Mouse (Mus musculus) ES-CJ7 (cell line): Measurements from ENCODE around the gene Chmp4b.

Experiments
- DNase-seq: peaks from one replicate; pipeline ENCODE4 v3.0.0; 2011; ENCODE audit warnings: low read depth, low spot score

Gene Chmp4b

DNA sequence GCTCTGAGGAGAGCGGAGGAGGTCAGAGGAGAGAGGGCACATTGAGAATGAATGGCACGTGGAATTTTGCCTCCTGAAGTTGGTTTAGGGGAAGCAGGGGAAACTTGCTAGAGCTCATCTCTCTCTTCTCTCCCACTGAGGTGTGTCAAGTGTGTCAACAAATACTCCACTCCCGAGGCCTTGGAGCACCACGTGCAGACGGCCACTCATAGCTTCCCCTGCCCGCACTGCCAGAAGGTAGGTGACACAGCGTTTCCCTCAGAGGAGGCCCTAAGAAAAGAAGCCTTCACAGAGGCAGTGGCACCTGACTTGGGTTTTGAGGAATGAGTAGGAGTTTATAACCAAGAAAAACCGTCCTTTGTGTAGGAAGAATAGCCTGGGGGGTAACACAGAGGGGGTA, 10.3 kb upstream of the Chmp4b start:
- no peak for DNase-seq

DNA sequence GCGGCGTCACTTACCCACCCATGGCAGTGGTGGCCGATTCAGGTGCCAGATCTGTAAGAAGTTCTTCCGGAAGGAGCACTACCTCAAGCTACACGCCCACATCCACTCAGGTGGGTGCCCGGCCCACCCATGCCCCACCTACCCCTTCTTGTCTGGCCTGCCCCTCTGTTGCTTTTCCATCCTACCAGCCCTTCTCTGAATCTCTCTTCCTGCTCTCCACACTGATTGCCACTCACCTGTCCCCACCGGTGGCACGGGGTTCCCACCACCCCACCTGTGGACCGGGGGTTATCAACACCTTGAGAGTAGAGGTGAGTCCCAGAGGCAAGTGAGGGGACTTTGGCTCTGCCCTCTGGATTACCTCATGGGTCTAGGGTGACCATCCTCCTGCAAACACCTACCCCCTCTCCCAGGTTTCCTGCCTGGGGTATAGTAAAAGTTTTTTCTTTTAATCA, 9.5 kb upstream of the Chmp4b start:
- no peak for DNase-seq

DNA sequence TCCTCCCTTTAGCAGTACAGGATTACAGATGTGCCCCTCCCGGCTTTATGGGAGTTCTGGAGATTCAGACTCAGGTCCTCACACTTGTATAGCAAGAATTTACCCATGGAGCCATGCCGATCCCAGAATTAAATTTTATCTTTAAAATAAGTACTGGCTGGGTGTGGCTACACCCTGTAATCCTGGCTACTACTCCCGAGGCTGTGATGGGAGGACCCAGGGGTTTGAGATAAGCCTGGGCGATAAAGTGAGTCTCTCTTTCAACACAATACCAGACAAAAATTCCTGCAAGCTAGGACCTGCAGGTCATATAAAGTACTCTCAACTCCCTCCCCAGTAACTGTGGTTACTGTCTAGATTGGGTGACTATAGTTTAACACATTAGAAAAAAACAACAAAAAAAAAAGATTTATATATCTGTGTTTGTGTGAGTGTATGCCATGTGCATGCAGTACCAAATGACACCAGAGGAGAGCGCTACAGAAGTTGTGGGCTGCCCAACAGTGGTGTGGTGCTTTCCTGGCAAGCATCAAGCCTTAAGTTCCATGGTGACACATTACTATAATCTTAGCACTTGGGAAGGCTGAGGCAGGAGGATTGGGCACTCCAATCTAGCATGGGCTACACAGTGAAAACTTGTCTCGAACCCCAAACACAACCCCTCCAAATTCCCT, 8.7 kb upstream of the Chmp4b start:
- DNase-seq: no peak

DNA sequence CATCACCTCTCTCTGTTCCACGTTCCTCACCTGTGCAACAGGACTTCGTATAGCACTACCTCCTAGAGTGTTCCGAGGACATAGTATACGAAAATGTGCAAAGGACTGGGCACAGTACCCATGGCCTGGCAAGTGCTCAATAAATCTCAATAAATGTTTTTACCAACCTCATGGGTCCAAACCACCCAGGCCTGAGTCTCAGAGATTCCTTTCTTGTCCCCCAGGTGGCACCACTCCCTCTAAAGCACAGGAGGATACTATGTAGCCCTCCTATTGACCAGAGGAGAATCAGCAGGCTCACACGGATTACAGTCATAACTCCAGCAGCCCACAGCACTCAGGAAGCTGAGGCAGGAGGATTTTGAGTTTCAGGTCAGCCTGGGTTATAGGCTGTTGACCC, 4.9 kb upstream of the Chmp4b start:
- DNase-seq: peak; percentile 72

DNA sequence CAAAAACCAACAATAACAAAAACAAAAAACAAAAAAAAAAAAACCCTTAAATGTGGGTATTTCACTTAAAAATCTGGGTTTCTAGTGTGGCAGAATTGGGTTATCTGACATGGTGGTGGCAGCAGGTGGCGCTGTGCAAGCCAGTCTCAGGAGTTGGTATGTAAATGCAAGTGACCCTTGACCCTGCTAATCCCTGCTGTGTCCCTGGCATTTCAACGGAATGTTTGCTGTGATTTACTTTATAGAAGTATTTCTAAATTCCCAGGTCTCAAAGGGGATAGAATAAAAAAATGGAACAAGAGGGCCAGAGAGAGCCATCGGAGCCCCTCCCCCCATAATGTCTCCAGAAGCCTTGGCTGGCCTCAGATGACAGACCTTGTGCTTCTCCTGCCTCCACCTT, 3.4 kb upstream of the Chmp4b start:
- peak; percentile 74 for DNase-seq

DNA sequence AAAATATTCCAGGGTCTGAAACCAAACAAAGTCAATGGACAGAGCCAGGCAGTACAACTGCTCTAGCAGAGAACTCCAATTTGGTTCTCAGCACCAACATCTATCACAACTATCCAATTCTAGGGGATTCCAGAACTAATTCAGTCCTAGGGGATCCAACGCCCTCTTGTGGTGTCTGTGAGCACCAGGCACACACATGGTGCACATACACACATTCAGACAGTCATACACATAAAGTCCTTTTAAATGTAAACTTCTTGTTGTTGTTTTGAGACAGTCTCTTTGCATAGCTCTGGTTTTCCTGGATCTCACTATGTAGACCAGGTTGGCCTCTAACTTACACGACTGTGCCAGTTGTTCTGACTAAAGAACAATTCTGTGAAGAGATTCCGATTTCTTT, 1.1 kb upstream of the Chmp4b start:
- no peak for DNase-seq

DNA sequence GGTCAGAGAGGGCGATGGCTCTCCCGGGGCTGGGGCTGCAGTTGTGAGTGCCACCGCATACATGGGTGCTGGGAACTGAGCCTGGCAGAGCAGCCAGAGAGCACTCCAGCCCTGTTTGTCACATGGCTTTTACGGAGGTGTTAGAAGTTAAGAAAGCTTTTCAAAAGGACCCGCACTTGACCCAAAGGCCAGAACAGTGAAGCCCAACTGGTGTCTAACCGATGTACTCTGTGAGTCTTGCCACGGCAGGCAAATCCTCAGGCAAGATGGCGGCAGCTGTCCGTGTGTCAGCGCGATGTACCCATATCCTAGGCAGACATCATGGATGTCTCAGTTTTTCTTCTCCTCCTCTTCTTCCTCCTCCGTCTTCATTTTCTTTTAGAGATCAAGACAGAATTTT, 3.5 kb downstream of the Chmp4b start:
- peak; percentile 33 for DNase-seq

DNA sequence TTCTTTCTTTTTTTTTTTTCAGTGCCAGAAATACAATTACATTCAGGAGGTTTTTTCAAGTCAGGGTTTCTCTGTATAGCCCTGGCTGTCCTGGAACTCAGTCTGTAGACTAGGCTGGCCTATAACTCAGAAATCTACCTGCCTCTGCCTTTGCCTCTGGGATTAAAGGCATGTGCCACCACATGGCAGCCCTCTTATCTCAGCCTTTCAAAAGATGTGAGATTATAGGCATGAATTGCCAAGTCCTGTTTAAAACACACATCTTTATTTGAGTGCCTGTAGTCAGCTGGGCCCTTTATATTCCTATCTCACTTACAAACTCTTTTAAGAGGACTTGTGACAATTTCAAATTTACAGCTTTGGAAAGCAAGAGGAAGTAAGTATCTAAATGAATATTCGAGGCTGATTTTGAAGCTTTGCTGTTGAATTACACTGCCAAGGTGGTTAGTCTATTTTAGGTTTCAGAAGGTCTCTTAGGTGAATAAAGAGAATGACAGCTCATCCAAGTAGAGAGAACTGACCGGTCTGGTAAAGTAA, 4.4 kb downstream of the Chmp4b start:
- no peak for DNase-seq

DNA sequence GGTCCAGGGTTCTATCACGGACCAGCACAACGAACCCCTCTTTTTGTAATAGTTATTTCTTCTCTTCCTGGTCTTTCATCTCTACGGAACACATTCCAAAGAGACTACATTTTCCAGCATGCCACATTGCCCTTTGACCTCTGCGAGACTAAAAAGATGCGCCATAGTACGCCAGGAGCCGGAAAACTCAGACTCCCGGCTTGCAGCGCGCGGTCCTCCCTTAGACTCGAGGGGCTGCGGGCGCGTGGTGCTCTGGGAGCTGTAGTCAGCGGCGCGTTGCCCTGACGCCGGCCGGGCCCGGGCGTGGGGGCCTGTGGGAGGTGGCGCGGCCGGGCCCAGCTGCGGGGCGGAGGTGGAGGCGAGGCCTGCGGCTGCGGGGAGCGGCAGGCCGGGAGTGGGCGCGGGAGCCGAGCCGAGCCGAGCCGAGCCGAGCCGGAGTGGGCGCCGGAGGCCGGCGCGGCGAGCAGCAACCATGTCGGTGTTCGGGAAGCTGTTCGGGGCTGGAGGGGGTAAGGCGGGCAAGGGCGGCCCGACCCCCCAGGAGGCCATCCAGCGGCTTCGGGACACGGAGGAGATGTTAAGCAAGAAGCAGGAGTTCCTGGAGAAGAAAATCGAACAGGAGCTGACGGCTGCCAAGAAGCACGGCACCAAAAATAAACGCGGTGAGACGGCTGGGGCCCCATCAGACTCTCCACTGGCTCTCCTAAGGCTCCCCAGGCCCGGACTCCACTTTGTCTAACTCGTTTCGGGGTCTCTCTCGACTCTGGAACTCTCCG, 5.4 kb downstream of the Chmp4b start:
- peak; percentile 96 for DNase-seq

DNA sequence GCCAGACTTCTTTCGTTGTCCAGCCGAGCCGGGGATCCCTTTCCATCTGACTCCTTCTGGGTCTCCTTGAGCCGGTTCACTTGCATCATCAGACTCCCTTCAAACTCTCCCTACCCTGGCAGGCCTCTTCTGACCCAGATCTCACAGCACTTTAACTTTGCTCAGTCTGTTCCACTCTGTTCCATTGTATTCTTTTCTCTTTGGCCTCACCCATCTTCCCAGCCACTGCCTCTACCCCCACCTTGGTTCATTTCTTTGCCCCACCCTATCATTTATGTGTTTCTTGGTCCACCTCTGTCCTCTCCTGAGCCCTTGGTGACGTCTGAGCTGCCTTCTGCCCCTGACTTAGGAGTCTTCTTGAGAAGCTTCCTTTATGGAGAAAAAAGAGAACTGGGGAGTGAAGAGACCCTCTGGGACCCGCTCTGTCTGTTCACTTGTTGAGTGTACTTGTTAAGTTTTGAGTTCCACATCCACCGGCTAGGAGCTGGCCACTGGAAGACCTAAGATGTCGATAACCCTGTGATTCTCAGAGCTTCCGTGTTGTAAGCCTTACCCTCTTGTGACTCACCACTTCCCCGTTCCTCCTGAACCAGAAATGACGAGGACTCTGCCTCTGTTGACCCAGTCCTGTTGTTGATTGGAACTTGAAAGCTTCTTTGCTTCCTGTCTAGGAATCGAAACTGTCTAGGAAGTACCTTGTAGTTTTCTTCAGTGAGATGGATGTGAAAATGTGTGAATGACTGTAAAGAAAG, 6.2 kb downstream of the Chmp4b start:
- DNase-seq: no peak

DNA sequence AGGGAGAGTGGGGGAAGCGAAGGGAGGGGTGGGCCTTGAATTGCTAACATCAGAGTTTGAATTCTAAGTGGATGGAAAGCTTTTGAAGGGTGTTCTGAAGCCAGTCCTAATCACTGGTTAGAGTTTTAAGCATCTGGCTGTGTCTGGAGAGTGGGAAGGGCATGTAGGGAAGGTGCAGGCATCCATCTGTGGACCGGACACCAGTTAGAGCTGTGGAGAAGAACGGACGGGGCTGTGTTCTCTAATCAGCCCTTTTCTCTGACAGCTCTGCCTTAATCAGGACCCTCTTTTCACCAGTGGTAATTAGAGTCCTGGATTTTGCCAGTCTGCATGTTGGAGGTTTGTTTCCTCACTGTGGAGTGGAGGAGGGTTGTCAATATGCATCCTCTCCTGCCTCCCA, 7.6 kb downstream of the Chmp4b start:
- no peak for DNase-seq

DNA sequence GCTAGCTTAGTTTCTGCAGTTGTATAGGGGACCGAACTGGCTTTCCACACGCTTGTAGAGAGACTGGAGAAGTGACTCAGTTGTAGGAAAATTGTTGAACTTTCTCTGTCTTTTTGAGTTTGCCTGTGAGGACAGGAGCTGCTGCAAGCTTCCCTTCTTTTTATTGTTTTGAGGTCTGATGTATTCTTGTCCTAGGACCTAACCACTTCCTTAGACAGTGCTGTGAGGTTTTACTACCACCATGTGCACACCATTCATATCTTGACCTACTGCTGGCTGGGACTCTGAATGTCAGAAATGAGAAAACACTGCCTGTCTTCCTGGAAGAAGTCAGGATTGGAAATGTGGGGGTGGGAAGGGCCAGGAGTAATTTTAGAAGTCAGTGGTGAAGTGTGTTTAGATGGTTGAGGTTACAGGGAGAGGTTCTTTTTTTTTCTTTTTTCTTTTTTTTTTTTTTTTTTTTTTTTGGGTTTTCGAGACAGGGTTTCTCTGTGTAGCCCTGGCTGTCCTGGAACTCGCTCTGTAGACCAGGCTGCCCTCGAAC, 8.1 kb downstream of the Chmp4b start:
- DNase-seq: no peak

DNA sequence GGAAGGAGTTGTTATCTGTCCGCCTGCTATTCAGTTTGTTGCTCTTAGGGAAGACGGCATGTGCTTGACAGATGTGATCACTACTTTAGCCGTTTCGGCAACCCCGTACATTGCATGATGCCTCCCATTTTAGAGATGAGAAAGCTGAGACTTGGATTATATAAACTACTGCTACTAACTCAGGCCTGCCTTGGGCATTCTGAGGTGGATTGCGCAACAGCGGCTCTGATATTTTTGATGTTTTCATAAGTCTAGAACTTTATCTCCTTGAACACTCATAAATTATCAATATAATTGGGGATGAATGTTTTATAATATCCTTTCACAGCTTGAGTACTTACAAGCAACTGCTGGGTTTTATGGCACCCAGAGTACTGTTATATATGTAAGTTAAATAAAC, 17.2 kb downstream of the Chmp4b start:
- DNase-seq: no peak

DNA sequence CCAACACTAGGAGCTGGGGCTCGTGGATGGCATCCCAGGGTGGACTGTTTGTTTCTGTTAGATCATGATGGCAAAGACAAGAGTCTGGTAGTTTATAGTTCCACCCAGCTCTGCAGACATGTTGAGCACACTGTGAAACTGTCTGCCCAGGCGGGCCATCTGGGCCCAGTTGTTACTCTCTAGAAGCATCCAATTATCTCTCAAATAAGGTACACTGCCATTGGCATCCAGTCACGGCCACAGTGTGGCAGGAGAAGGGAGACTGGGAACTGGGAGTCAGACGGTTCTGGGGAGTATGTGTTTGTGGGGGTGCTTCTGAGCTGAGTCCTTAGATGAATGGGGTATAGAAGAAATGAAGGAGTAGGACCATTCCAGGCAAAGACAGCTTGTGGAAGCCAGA, 18.6 kb downstream of the Chmp4b start:
- DNase-seq: no peak

DNA sequence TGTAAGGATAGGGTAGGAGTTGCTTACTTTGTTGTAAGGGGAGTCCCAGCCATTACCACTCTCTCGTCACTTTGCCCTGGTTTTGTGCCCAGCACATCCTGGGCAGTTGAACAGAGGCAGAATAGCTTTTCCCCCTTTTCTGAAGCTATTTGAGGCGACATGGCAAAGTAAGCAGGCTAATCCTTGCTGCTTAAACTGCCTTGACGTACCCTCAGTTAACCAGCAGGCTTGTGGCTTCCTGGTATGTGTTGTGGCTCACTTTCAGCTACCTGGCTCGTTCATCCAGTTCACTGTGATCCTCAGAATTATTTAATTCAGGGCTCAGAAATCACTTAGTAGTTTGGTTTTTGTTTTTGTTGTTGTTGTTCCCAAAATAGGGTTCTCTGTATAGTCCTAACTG, 19.2 kb downstream of the Chmp4b start:
- no peak for DNase-seq

DNA sequence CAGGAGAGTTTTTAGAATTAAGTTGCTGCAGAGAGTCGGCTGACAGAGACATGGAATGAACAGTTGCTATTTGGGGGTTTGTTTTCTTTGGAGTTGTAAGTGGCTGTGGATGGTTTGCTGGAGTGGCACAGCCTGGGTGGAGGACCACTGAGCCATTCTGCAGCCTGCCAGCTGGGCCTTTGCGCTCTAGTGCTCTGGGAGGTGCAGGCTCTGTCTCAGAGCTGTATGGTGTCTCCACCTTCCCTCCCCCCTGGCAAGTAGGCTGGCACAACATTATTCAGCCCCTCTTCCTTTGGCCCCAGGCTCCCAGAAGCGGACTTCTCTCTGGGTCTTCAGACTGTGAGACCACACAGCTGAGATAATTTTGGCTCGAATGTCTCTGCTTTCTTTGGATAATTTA, 22.5 kb downstream of the Chmp4b start:
- DNase-seq: no peak

DNA sequence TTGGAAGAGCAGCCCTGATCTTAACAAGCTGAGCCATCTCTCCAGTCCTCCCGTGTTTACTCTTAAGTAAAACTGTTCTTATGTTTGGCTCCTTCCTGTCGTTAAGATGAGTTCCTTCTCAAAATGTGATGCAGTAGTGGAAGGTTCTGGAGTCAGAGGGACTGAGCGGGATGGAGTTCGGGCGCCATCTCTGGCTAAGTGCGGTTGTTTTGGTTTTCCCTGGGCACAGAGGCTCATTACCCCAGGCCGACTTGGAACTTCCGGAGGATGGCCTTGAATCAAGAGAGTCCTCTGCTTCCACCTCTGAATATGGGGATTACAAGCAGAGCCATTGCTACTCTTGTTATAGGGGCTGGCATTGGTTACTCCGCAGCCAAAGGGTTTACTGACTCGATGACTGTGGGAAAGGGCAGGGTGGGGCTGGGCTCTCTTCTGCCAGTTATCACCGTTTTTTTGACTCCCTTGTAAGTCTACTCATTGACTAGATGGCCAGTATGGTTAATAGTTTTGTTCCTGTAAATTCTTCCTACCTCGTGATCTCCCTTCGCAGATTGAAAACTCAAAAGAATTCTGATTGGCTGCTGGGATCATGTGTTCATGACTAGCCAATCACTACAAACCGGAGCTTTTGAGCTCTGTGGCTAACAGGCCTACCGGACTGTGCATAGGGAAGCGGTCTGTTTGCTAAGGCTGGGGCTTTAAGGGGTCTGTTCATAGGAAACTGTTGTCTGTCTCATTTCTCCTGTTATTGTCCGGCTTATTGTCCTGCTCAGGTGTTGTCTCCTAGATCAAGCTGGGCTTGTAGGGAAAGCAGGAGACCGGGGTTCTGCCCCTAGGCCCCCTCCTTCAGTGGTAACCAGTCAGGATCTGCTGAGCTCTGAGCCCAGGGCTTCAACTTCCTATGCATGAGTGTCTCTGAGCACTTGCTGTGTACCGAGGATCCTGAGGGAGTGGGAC, 25.4 kb downstream of the Chmp4b start:
- DNase-seq: peak; percentile 90

DNA sequence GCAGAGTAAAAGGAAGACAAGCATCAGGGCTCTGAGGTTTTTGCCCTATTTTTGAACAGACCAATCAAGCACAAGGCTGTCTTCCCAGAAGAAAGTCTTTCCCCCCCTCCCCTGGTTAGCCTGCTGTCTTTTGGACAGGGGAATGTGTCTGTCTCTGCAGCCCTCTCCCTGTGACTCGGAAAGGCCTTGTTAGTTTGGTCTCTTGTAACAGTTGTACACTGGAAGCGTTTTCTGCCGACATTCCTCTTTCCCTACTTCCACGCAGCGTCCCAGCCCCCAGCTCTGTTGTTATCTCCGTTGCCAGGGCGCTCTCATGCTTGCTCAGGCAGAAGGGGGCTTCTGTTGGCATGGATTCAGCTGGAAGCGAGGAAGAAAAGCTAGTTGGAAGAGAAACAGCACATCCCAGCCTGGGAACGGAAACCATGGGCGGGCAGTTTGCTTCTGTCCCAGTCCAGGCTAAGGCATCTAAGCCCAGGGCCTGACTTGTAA, 26.2 kb downstream of the Chmp4b start:
- DNase-seq: peak; percentile 24

DNA sequence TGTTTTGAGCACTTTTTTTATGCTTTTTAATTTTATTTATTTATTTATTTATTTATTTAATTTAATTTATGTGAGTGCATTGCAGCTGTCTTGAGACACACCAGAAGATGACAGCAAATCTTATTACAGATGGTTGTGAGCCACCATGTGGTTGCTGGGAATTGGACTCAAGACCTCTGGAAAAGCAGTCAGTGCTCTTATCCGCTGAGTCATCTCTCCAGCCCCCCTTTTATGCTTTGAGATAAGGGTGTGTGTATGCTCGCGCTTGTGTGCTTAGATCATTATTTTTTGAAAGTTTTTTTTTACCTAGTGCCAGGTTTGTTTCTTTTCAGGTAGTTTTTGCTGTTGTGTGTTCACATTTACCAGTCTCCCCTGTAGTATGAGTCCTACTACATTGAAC, 27.5 kb downstream of the Chmp4b start:
- no peak for DNase-seq

DNA sequence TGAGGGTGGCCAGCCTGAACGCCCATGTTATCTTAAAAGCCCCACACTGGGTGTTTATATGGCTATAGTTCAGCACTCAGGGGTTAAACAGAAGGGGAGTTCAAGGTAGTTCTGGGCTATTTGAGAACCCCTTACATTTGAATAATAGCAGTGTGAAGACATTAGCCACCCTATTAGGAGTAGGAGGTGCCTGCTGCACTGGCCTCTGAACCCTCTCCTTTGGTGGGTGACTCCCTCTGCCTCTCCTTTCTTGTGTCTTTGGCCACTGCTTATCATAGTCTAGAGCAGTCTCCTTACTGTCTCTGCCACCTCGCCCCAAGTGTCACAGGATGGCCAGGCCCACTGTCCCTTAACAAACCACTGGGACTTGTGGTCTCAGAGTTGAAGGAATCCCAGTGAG, 28.8 kb downstream of the Chmp4b start:
- no peak for DNase-seq

DNA sequence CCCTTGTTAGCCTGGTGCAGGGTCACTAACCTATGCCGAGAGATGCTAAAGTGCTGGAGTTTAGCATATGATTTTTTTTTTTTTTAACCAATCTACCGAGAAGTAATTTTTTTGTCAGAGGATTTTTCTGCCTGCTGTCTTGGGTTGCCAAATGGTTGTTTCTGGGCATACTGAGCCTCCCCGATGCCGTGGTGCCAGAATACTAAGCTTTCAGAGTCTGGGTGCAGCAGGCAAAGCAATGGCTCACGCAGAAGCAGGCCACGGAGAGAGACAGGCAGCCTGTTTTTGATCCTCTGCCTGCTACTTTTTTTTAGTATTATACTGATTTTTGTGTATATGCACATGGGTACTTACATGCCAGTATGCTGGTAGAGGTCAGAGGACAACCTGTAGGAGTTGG, 29.4 kb downstream of the Chmp4b start:
- DNase-seq: no peak
